Mouse (Mus musculus) intestine, embryonic 14.5 days (tissue): Measurements from ENCODE around the gene H2al1i. TPM values are rescaled to one million over a fixed set of nuclear protein-coding genes. Genes with fewer than 3 reads are reported as not detected.

Source experiments
- ATAC-seq: fragments of 200-750 bp; cut with Nextera tagmentation; replicated peaks from 2 replicates; pipeline ENCODE4 v1.8.0; 2017; ENCODE audit warnings: low read depth, moderate number of reproducible peaks, moderate TSS enrichment, moderate library complexity; ENCODE audit not compliant: low FRiP score, low TSS enrichment
- DNase-seq: peaks from one replicate; pipeline ENCODE4 v3.0.0-alpha.2; 2018; ENCODE audit warnings: low spot score
- H3K27ac ChIP-seq: fragments of 300-500 bp; sonication (generic); 2 replicates; pipeline ENCODE4 v1.5.1; 2014; ENCODE audit warnings: low read depth, mild to moderate bottlenecking, control low read depth
- H3K27me3 ChIP-seq: fragments of 300-500 bp; sonication (generic); replicated peaks from 2 replicates; pipeline ENCODE4 v1.6.1; 2014; ENCODE audit warnings: low read length, control low read depth; ENCODE audit not compliant: control insufficient read depth, insufficient read depth
- H3K36me3 ChIP-seq: fragments of 300-500 bp; sonication (generic); 2 replicates; pipeline ENCODE4 v1.6.1; 2014; ENCODE audit warnings: low read length, control low read depth; ENCODE audit not compliant: control insufficient read depth, insufficient read depth
- H3K4me1 ChIP-seq: fragments of 300-500 bp; sonication (generic); replicated peaks from 2 replicates; pipeline ENCODE4 v1.6.1; 2014; ENCODE audit warnings: low read length, control low read depth, mixed read lengths; ENCODE audit not compliant: control insufficient read depth, insufficient read depth
- H3K4me2 ChIP-seq: fragments of 300-500 bp; sonication (generic); 2 replicates; pipeline ENCODE4 v1.6.1; 2014; ENCODE audit warnings: low read length
- H3K4me3 ChIP-seq: fragments of 300-500 bp; sonication (generic); 2 replicates; pipeline ENCODE4 v1.5.1; 2014; ENCODE audit warnings: low read depth, low read length, control low read depth, mixed read lengths
- H3K9ac ChIP-seq: fragments of 300-500 bp; sonication (generic); 2 replicates; pipeline ENCODE4 v1.6.1; 2014; ENCODE audit warnings: mild to moderate bottlenecking, low read length
- H3K9me3 ChIP-seq: fragments of 300-500 bp; sonication (generic); 2 replicates; pipeline ENCODE4 v1.6.1; 2016; ENCODE audit warnings: low read length, control low read depth; ENCODE audit not compliant: control insufficient read depth
- WGBS: fragments of 180-500 bp; shearing (Covaris S2); extraction: QIAGEN DNeasy Blood & Tissue Kit; methylation state at CpG from one replicate; pipeline ENCODE4 v1.1.7; 2014; 5-methylcytosine and 5-hydroxymethylcytosine counted together
- polyA plus RNA-seq: library from polyadenylated mRNA; unstranded; fragments of >200 nt; fragmentation: Nextera tagmentation; extraction: Ambion mirVana; gene quantifications from 2 replicates; pipeline ENCODE4 v1.2.1, GENCODE M21; 2014

The H2al1i gene
- polyA plus RNA-seq, 1 experiment from 2014 or later, result not detected

GRCm38 (mm10) chrX:11363890-11364289 is 39.4 kb downstream of the H2al1i start:
- 0 out of 2 replicates have a peak, but pooled peaks cover 6% of the 10 kb centered on the region for H3K27me3 ChIP-seq
- H3K4me1 ChIP-seq, result no peaks in the 10 kb centered on the region
- H3K9ac ChIP-seq, result no peak overlapping the region
- no peak overlapping the region for H3K27ac ChIP-seq
- no peaks in the 10 kb centered on the region for H3K36me3 ChIP-seq
- 74% methylated on average over 6 of the region's 6 CpGs for WGBS
- H3K4me3 ChIP-seq, result no peak overlapping the region
- H3K9me3 ChIP-seq, result no peaks in the 10 kb centered on the region
- H3K4me2 ChIP-seq, result no peak overlapping the region
- DNase-seq (no peak), ATAC-seq (no peak)

GRCm38 (mm10) chrX:11365151-11365550 is 40.7 kb downstream of the H2al1i start:
- no peak overlapping the region for H3K27ac ChIP-seq
- no peak overlapping the region for H3K4me2 ChIP-seq
- no peak overlapping the region for H3K4me3 ChIP-seq
- ATAC-seq, result no peak
- no peaks in the 10 kb centered on the region for H3K36me3 ChIP-seq
- no peak overlapping the region for H3K9ac ChIP-seq
- no peaks in the 10 kb centered on the region for H3K4me1 ChIP-seq
- peaks cover 4% of the 10 kb centered on the region; the same call in 1 of the 2 replicates for H3K27me3 ChIP-seq
- no peak for DNase-seq
- 50% methylated on average over 12 of the region's 12 CpGs for WGBS
- H3K9me3 ChIP-seq, result no peaks in the 10 kb centered on the region

Other genes starting within 250 kb of the H2al1i start
- gene H2al1a, start 25.4 kb upstream of the H2al1i start, polyA plus RNA-seq, result not detected in 2 replicates
- gene H2al1b, start 22.2 kb upstream of the H2al1i start, polyA plus RNA-seq, result not detected in 2 replicates
- gene H2al1c, start 19.0 kb upstream of the H2al1i start, polyA plus RNA-seq, result not detected in 2 replicates
- gene H2al1d, start 15.8 kb upstream of the H2al1i start, polyA plus RNA-seq, result not detected in 2 replicates
- gene H2al1e, start 12.7 kb upstream of the H2al1i start, polyA plus RNA-seq, result not detected in 2 replicates
- gene H2al1f, start 9.5 kb upstream of the H2al1i start, polyA plus RNA-seq, result not detected in 2 replicates
- gene H2al1g, start 6.4 kb upstream of the H2al1i start, polyA plus RNA-seq, result not detected in 2 replicates
- not detected in 2 replicates for gene H2al1h, start 3.2 kb upstream of the H2al1i start, polyA plus RNA-seq
- gene H2al1j, start 3.2 kb downstream of the H2al1i start, polyA plus RNA-seq, result not detected in 2 replicates